Mouse (Mus musculus): ENCODE results near the gene Cacna2d2. TPM values are rescaled to one million over a fixed set of nuclear protein-coding genes. Genes with fewer than 3 reads are reported as not detected.

Cacna2d2 gene
- polyA plus RNA-seq, 1 experiment from 2014 or later: 0.56 TPM

- Histone ChIP-seq H3K27ac (no peak overlapping the region), H3K9me3 (no peaks in the 10 kb centered on the region), H3K27me3 (peaks cover 99% of the 10 kb centered on the region), H3K4me1 (peaks cover 11% of the 10 kb centered on the region), H3K9ac (peak overlapping the region; percentile 48), H3K36me3 (no peaks in the 10 kb centered on the region), H3K4me2 (replicated peaks) (peak overlapping the region; percentile 73), H3K4me3 (peak overlapping the region; percentile 46)
- WGBS: under 1% methylated on average over 35 of the region's 35 CpGs
- ATAC-seq (ENCODE audit: low FRiP score, low read depth): no peak
Measured at GRCm38 (mm10) chr9:107377961-107378512, 21.4 kb upstream of the Cacna2d2 start.

DNA sequence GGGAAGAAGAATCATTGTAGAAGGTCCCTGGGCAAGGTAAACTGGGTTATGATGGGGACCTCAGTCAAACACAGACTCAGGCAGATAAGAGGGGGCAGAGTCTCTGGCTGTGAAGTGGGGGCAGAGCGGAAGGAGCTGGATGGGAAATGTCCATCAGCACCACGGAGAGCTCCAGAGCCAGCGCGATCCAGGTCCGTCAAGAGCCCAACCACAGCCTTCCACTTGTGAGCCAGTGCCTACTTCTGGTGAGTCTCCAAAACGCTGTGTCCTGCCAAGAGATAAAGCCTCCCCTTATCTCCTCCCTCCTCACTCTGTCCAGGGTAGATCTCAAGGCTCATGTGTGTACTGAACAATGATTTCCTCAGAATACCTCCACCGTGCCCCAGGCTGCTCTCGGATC is 17.7 kb upstream of the Cacna2d2 start:
- Histone ChIP-seq H3K4me1 (peaks cover 11% of the 10 kb centered on the region), H3K9me3 (no peaks in the 10 kb centered on the region), H3K4me2 (replicated peaks) (no peak overlapping the region), H3K27me3 (peaks cover 99% of the 10 kb centered on the region), H3K36me3 (no peaks in the 10 kb centered on the region), H3K9ac (no peak overlapping the region), H3K4me3 (no peak overlapping the region), H3K27ac (no peak overlapping the region)
- ATAC-seq (ENCODE audit: low FRiP score, low read depth): no peak
- WGBS: 9% methylated on average over 8 of the region's 8 CpGs

- whole genome bisulfite sequencing: 28% methylated on average over 3 of the region's 3 CpGs
- Histone ChIP-seq H3K9ac (no peak overlapping the region), H3K9me3 (no peaks in the 10 kb centered on the region), H3K36me3 (no peaks in the 10 kb centered on the region), H3K4me3 (no peak overlapping the region), H3K27me3 (peaks cover 86% of the 10 kb centered on the region), H3K4me1 (peaks cover 7% of the 10 kb centered on the region; the same call in 1 of the 2 replicates), H3K4me2 (replicated peaks) (no peak overlapping the region), H3K27ac (no peak overlapping the region)
- no peak for ATAC-seq (ENCODE audit: low FRiP score, low read depth)
Measured at GRCm38 (mm10) chr9:107384396-107384795, 15.0 kb upstream of the Cacna2d2 start.

DNA sequence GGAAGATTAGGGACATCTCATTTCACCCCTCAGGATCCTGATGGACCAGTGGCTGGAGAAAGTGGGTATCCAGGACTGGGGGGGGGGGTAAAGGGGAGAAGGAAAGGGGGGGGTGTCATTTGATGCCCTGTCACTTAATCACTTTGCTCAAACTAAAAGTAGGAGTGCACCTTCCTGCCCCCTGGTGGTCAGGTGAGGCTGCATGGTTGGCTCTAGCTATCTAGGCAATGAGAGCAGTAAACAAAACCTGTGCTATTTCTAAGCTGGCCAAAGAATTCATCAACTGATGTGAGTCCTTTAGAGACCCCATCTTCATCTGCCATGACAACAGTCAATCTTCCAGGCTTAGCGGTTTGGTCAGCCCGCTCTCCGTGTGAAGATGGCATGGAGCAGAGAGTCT is 12.7 kb upstream of the Cacna2d2 start:
- H3K9me3 ChIP-seq: no peaks in the 10 kb centered on the region
- 56% methylated on average over 3 of the region's 3 CpGs for WGBS

GRCm38 (mm10) chr9:107387708-107388107 is 11.7 kb upstream of the Cacna2d2 start:
- H3K9me3 ChIP-seq: no peaks in the 10 kb centered on the region
- no peak for ATAC-seq (ENCODE audit: low FRiP score, low read depth)
- H3K9ac ChIP-seq: no peak overlapping the region
- H3K27me3 ChIP-seq: peaks cover 70% of the 10 kb centered on the region
- 90% methylated on average over 3 of the region's 3 CpGs for WGBS
- no peaks in the 10 kb centered on the region for H3K36me3 ChIP-seq
- no peak overlapping the region for H3K4me3 ChIP-seq
- H3K4me2 ChIP-seq (replicated peaks): no peak overlapping the region
- H3K4me1 ChIP-seq: peaks cover 10% of the 10 kb centered on the region; the same call in 1 of the 2 replicates
- H3K27ac ChIP-seq: no peak overlapping the region

More for the DNA sequence above, 12.7 kb upstream of the Cacna2d2 start:
- no peak overlapping the region for H3K9ac ChIP-seq
- ATAC-seq (ENCODE audit: low FRiP score, low read depth): no peak
- no peak overlapping the region for H3K4me3 ChIP-seq
- peaks cover 80% of the 10 kb centered on the region for H3K27me3 ChIP-seq
- H3K27ac ChIP-seq: no peak overlapping the region
- H3K4me1 ChIP-seq: peaks cover 10% of the 10 kb centered on the region; the same call in 1 of the 2 replicates
- no peaks in the 10 kb centered on the region for H3K36me3 ChIP-seq
- H3K4me2 ChIP-seq (replicated peaks): no peak overlapping the region

GRCm38 (mm10) chr9:107388263-107388662 is 11.1 kb upstream of the Cacna2d2 start:
- Histone ChIP-seq H3K36me3 (no peaks in the 10 kb centered on the region), H3K4me3 (no peak overlapping the region), H3K27ac (no peak overlapping the region), H3K27me3 (peaks cover 64% of the 10 kb centered on the region), H3K9ac (no peak overlapping the region), H3K4me2 (replicated peaks) (no peak overlapping the region), H3K4me1 (peaks cover 10% of the 10 kb centered on the region; the same call in 1 of the 2 replicates), H3K9me3 (no peaks in the 10 kb centered on the region)
- 59% methylated on average over 2 of the region's 2 CpGs for WGBS
- ATAC-seq (ENCODE audit: low FRiP score, low read depth): no peak

- no peak for ATAC-seq (ENCODE audit: low FRiP score, low read depth)
- Histone ChIP-seq H3K9me3 (no peaks in the 10 kb centered on the region), H3K4me2 (replicated peaks) (no peak overlapping the region), H3K9ac (no peak overlapping the region), H3K4me1 (peaks cover 13% of the 10 kb centered on the region), H3K27me3 (peaks cover 75% of the 10 kb centered on the region), H3K4me3 (no peak overlapping the region), H3K36me3 (no peaks in the 10 kb centered on the region), H3K27ac (no peak overlapping the region)
- WGBS: 36% methylated on average over 4 of the region's 4 CpGs
Measured at GRCm38 (mm10) chr9:107396397-107396796, 3.0 kb upstream of the Cacna2d2 start.

DNA sequence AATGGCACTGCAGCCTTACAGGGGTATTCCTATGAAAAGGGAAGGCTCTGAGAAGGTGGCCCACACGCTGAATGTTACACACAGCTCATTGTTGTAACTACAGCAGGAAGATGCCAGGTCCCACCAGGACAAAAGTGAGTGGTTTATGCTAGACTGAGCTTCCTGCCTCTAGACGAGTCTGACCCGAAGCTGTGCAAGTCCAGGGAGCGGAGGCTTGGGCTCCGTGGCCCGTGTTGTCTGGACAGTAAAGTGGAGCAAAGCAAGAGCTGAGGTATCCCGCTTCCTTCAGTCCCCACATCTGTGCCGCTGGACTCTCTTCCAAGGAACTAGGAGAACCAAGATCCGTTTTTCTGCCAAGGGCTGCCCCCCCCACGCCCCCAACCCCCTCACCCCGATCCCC is 444 bp upstream of the Cacna2d2 start:
- H3K27ac ChIP-seq: no peak overlapping the region
- H3K9me3 ChIP-seq: no peaks in the 10 kb centered on the region
- peaks cover 95% of the 10 kb centered on the region for H3K27me3 ChIP-seq
- H3K4me2 ChIP-seq (replicated peaks): peak overlapping the region; percentile 99
- 33% methylated on average over 11 of the region's 11 CpGs for WGBS
- H3K4me3 ChIP-seq: peak overlapping the region; percentile 72
- peaks cover 13% of the 10 kb centered on the region for H3K4me1 ChIP-seq
- no peak for ATAC-seq (ENCODE audit: low FRiP score, low read depth)
- H3K9ac ChIP-seq: no peak overlapping the region
- no peaks in the 10 kb centered on the region for H3K36me3 ChIP-seq

GRCm38 (mm10) chr9:107400060-107400511 is 674 bp downstream of the Cacna2d2 start:
- no peak; the same call in 1 of the 2 replicates for ATAC-seq (ENCODE audit: low FRiP score, low read depth)
- peak overlapping the region; percentile 99 for H3K4me2 ChIP-seq (replicated peaks)
- WGBS: under 1% methylated on average over 28 of the region's 45 CpGs
- H3K9me3 ChIP-seq: no peaks in the 10 kb centered on the region
- H3K9ac ChIP-seq: peak overlapping the region; percentile 74
- H3K36me3 ChIP-seq: no peaks in the 10 kb centered on the region
- H3K27ac ChIP-seq: no peak overlapping the region
- H3K27me3 ChIP-seq: peaks cover 94% of the 10 kb centered on the region
- peak overlapping the region; percentile 72 for H3K4me3 ChIP-seq
- H3K4me1 ChIP-seq: peaks cover 13% of the 10 kb centered on the region

DNA sequence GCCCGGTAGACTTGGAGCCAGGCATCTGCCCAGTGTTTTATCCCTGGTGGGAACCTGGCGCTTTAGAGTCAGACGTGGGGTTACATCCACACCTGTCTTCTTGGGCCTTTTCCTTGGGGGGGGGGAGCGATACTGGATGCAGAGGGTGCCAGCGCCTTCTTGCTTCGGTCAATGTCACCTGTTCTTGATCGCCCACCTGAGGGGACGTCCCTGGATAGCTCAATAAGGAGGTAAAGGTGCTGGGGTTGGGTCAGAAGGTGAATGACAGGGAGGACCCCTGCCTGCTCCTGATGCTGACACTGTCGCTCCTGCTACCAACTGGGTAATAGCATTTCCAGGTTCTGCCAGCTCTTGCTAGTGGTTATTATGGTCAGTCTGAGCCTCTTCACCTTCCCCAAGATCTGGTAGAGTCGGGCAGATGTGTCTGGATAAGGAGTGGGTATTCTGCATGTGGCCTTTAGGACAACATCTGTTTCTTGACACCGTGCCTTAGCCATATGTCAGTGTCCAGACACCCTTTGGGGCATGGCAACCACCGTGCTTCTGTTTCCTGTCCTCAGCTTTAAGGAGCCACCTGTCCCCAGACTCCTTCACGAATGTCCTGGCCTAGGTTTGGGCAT is 1.4 kb downstream of the Cacna2d2 start:
- Histone ChIP-seq H3K4me2 (replicated peaks) (peak overlapping the region; percentile 99), H3K36me3 (no peaks in the 10 kb centered on the region), H3K27me3 (peaks cover 94% of the 10 kb centered on the region), H3K27ac (no peak overlapping the region), H3K4me1 (peaks cover 13% of the 10 kb centered on the region), H3K9ac (no peak overlapping the region; the same call in 1 of the 2 replicates), H3K9me3 (no peaks in the 10 kb centered on the region), H3K4me3 (peak overlapping the region; percentile 72)
- no peak for ATAC-seq (ENCODE audit: low FRiP score, low read depth)
- 8% methylated on average over 13 of the region's 13 CpGs for WGBS

DNA sequence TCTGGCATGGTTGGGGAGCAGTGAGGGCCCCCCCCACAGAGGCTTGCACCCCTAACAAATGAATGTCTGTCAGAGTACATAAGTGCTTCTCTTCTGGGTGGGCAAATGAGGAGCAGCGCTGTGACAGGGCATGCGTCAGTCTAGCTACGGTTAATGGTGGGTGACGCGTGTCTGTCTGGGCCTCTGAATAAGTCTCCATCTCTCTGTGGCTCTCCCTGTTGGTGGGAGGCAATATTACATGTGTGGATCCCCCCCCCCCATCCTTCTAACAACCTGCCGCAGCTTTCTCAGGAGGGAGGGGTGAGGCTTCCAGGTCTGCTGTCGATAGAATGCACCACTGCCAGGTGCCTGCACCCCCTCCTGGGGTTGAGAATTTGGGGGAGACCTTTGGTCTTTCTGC is 3.7 kb downstream of the Cacna2d2 start:
- Histone ChIP-seq H3K4me1 (peaks cover 13% of the 10 kb centered on the region), H3K9ac (no peak overlapping the region), H3K9me3 (no peaks in the 10 kb centered on the region), H3K27me3 (peaks cover 88% of the 10 kb centered on the region), H3K36me3 (no peaks in the 10 kb centered on the region), H3K4me3 (no peak overlapping the region), H3K27ac (no peak overlapping the region), H3K4me2 (replicated peaks) (no peak overlapping the region)
- WGBS: 75% methylated on average over 7 of the region's 7 CpGs
- no peak for ATAC-seq (ENCODE audit: low FRiP score, low read depth)

DNA sequence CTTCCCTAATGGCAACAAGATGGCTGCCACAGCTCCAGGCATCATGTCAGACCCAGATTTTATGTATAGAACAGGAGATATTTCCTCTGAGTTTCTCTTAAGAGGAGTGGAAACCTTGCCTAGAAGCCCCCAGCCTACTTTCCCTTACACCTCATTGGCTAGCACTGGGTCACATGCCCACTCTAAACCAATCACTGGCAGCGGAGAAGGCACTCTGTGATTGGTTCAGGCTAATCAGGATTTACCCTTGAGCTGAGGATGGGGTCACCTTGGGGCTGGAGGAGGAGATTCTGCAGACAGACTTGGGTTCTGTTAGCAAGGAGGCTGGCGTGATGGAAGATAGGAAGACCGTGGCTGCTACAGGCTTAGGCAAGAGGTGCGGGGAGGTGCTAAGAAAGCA is 10.0 kb downstream of the Cacna2d2 start:
- Histone ChIP-seq H3K4me3 (no peak overlapping the region), H3K27ac (no peak overlapping the region), H3K4me1 (no peaks in the 10 kb centered on the region), H3K9me3 (no peaks in the 10 kb centered on the region), H3K4me2 (replicated peaks) (no peak overlapping the region), H3K27me3 (peaks cover 55% of the 10 kb centered on the region), H3K9ac (no peak overlapping the region), H3K36me3 (no peaks in the 10 kb centered on the region)
- no peak for ATAC-seq (ENCODE audit: low FRiP score, low read depth)
- 84% methylated on average over 4 of the region's 4 CpGs for WGBS
